Mouse (Mus musculus): Measurements from ENCODE around the gene Nfib.

GRCm38 (mm10) chr4:82325409-82326139 is 380.0 kb downstream of the Nfib start:
- TF ChIP-seq CTCF (IDR thresholded peaks at IDR 0.05; ENCODE audit: borderline replicate concordance, insufficient read depth, low read depth, low read length) (no peak), POLR2A (IDR thresholded peaks at IDR 0.05; ENCODE audit: borderline replicate concordance, insufficient read depth, low read length) (no peak)
